Mouse (Mus musculus) small intestine, adult 2 months (tissue): ENCODE measurements around the gene Brf1.

Experiments
- CTCF ChIP-seq: fragments of 200-500 bp; IDR thresholded peaks from 2 replicates; pipeline ENCODE4 v1.5.1; 2012; ENCODE audit warnings: low read depth, mild to moderate bottlenecking, control low read depth, inconsistent platforms, low read length, moderate library complexity, mixed read lengths; ENCODE audit not compliant: insufficient replicate concordance, insufficient read length; ENCODE audit errors: extremely low read depth
- POLR2A ChIP-seq: fragments of 200-500 bp; IDR thresholded peaks from 2 replicates; pipeline ENCODE4 v1.6.1; 2012; ENCODE audit warnings: low read depth, mild to moderate bottlenecking, control low read depth, inconsistent platforms, low read length, moderate library complexity

DNA sequence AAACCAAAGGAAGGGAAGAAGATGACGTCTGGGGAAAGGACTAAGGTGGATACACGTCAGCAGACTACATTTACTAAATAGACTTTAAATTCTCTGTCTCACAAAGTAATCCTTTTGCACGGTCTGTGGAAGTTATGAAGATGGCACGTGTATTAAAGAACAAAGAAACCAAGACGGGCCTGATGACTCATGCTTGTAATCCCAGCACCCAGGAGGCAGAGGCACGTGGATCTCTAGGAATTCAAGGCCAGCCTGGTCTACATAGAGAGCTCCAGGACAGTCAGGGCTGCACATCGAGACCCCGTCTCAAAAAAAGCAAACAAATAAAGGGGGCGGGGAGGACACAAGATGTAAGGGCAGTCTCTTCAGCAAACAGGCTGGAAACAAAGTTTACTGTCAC, 25.8 kb downstream of the Brf1 start:
- TF ChIP-seq CTCF (no peak), POLR2A (no peak)
